Mouse (Mus musculus): ENCODE results near the gene Hoxa7.

DNA sequence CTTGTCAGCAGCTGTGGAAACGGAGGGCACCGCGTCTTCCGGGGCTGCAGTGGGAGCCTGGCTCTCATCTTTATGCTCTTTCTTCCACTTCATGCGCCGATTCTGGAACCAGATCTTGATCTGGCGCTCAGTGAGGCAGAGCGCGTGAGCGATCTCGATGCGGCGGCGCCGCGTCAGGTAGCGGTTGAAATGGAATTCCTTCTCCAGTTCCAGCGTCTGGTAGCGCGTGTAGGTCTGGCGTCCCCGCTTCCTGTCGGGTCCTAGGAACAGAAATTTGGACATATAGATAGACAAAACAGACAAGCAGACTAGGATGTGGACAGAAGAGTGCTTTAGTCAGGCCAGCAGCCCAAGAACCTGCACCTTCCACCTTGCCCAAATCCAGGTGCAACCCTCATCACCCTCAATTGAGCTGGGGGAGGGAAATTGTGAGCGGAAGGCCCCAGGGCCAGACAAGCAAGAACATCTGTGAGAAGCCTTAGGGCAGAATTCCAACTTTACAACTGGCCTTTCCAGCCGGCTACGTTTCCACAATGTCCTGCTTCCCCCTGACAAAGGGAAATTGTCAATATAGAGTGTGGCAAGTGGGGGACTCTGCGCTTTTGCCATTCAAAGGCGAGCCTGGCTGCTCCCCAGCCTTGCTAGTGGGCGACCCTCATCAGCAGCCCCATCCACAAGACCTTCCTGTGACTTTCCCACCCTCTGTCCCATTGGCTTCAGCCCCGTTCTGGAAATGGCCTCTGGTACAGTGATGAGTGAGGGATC, 5.7 kb downstream of the Hoxa7 start:
- TF ChIP-seq CTCF (IDR thresholded peaks at IDR 0.05; ENCODE audit: extremely low read depth, insufficient read length, insufficient replicate concordance, low read depth, low read length), result no peak
- no peak for TF ChIP-seq POLR2A (IDR thresholded peaks at IDR 0.05; ENCODE audit: low read depth, low read length)

Measured in small intestine, adult 2 months (tissue).